Mouse (Mus musculus): ENCODE data around the gene Dolk. TPM values are rescaled to one million over a fixed set of nuclear protein-coding genes. Genes with fewer than 3 reads are reported as not detected.

The Dolk gene
- total and polyA plus RNA-seq, 3 experiments, result 18.5 to 21.7 TPM; not detected in 1

DNA sequence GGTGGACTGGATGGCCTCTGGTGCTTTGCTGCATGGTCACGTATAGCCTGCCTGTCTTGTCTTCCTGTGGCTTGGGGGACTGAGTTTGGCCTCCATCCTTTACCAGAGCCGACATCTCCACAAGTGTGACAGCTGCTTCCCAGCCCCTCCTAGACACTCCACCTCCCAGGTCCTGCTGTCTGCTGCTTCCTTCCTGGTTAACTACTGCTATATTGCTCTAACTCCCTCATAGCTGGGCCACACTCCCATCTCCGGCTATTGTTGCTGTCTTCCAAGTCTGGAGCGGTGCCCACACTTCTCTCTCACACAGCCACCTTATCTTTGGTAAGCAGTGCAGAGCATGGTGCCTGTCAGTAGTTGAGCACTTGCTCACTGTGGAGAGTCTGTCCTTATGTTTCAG, 46.4 kb downstream of the Dolk start:
- Histone ChIP-seq H3K4me1 (ENCODE audit: control insufficient read depth in 1 of 2, insufficient read depth in 2 of 2, low read length in 2 of 2) (peaks cover 9 to 20% of the 10 kb centered on the region in 2 experiments), H3K9ac (ENCODE audit: control insufficient read depth, low read depth, low read length, poor library complexity, severe bottlenecking) (no peak overlapping the region), H3K9me3 (replicated peaks; ENCODE audit: insufficient read depth, low read length) (no peaks in the 10 kb centered on the region), H3K79me2 (ENCODE audit: control insufficient read depth, insufficient read depth, low read length, poor library complexity) (peaks cover 17% of the 10 kb centered on the region), H3K36me3 (ENCODE audit: control insufficient read depth in 1 of 2, insufficient read depth in 2 of 2, low read length in 2 of 2) (peaks cover 5 to 11% of the 10 kb centered on the region in 2 experiments), H3K27ac (ENCODE audit: control insufficient read depth, low read depth, low read length) (0 out of 2 replicates have a peak overlapping the region, but pooled peaks have one; percentile 6), H3K4me3 (ENCODE audit: control insufficient read depth in 1 of 2, insufficient read depth in 1 of 2, low read depth in 2 of 2, low read length in 2 of 2) (no peak overlapping the region), H3K27me3 (ENCODE audit: control insufficient read depth in 1 of 2, insufficient read depth in 2 of 2, low read length in 2 of 2) (no peaks in the 10 kb centered on the region)
- peak; percentile 92 for DNase-seq (ENCODE audit: low read depth, low spot score)
- TF ChIP-seq MAZ (IDR thresholded peaks at IDR 0.05; ENCODE audit: low read depth, low read length) (0 out of 2 replicates have a peak, but pooled peaks have one; percentile 33), POLR2AphosphoS5 (IDR thresholded peaks at IDR 0.05; ENCODE audit: borderline replicate concordance, low read depth, low read length) (no peak), POLR2A (IDR thresholded peaks at IDR 0.05; ENCODE audit: control insufficient read depth in 1 of 2, insufficient read depth in 1 of 2, low read depth in 1 of 2, low read length in 2 of 2, poor library complexity in 1 of 2) (peak in 1 of 2 experiments; percentile 21; a peak in 1 of 4 replicates), TCF12 (IDR thresholded peaks at IDR 0.05; ENCODE audit: low read depth, low read length) (peak; percentile 65), MEF2A (IDR thresholded peaks at IDR 0.05; ENCODE audit: extremely low read depth, insufficient replicate concordance, low read depth, low read length, poor library complexity, severe bottlenecking) (no peak), MYB (IDR thresholded peaks at IDR 0.05; ENCODE audit: low read depth, low read length) (no peak), UBTF (IDR thresholded peaks at IDR 0.05; ENCODE audit: borderline replicate concordance, insufficient read depth, low read depth, low read length) (no peak), USF2 (IDR thresholded peaks at IDR 0.05; ENCODE audit: borderline replicate concordance in 1 of 2, insufficient read depth in 1 of 2, low read depth in 1 of 2, low read length in 2 of 2) (no peak), BHLHE40 (IDR thresholded peaks at IDR 0.05; ENCODE audit: borderline replicate concordance, low read depth, low read length) (no peak), POLR2AphosphoS2 (IDR thresholded peaks at IDR 0.05; ENCODE audit: low read length) (no peak), GATA1 (IDR thresholded peaks at IDR 0.05; ENCODE audit: low read depth, low read length) (peak; percentile 78), E2F4 (IDR thresholded peaks at IDR 0.05; ENCODE audit: borderline replicate concordance, low read depth, low read length) (no peak), ELF1 (IDR thresholded peaks at IDR 0.05; ENCODE audit: low read depth, low read length) (0 out of 2 replicates have a peak, but pooled peaks have one; percentile 11), MYC (IDR thresholded peaks at IDR 0.05; ENCODE audit: low read depth, low read length) (peak; percentile 79), NELFE (IDR thresholded peaks at IDR 0.05; ENCODE audit: low read depth, low read length) (peak; percentile 27; the same call in 1 of the 2 replicates), TBP (IDR thresholded peaks at IDR 0.05; ENCODE audit: low read depth, low read length) (peak; percentile 42; the same call in 1 of the 2 replicates), SIN3A (IDR thresholded peaks at IDR 0.05; ENCODE audit: low read length) (peak; percentile 92), CHD2 (IDR thresholded peaks at IDR 0.05; ENCODE audit: low read length) (no peak), RAD21 (IDR thresholded peaks at IDR 0.05; ENCODE audit: low read depth, low read length) (no peak; the same call in 1 of the 2 replicates), GABPA (IDR thresholded peaks at IDR 0.05; ENCODE audit: low read depth, low read length) (no peak), KAT2A (conservative IDR thresholded peaks at IDR 0.05; ENCODE audit: low read depth, low read length) (no peak), ZKSCAN1 (IDR thresholded peaks at IDR 0.05; ENCODE audit: low read depth, low read length) (no peak), ZMIZ1 (IDR thresholded peaks at IDR 0.05; ENCODE audit: low read depth, low read length) (no peak), ZC3H11A (IDR thresholded peaks at IDR 0.05; ENCODE audit: low read depth, low read length) (no peak), HCFC1 (IDR thresholded peaks at IDR 0.05; ENCODE audit: low read depth, low read length) (peak; percentile 60), MAX (IDR thresholded peaks at IDR 0.05; ENCODE audit: low read length) (peak; percentile 80), CTCF (IDR thresholded peaks at IDR 0.05 in 2 of 3, conservative IDR thresholded peaks at IDR 0.05 in 1 of 3; ENCODE audit: control insufficient read depth in 1 of 3, insufficient read depth in 1 of 3, low read depth in 2 of 3, low read length in 3 of 3, poor library complexity in 1 of 3, severe bottlenecking in 1 of 3) (no peak), ZNF384 (IDR thresholded peaks at IDR 0.05; ENCODE audit: low read depth, low read length) (no peak), MXI1 (IDR thresholded peaks at IDR 0.05; ENCODE audit: low read depth, low read length) (peak; percentile 93), NRF1 (IDR thresholded peaks at IDR 0.05; ENCODE audit: insufficient read depth, low read depth, low read length, poor library complexity, severe bottlenecking) (no peak), CHD1 (IDR thresholded peaks at IDR 0.05; ENCODE audit: low read depth, low read length) (no peak), TAL1 (IDR thresholded peaks at IDR 0.05; ENCODE audit: low read length) (peak; percentile 84), USF1 (IDR thresholded peaks at IDR 0.05; ENCODE audit: low read depth, low read length) (no peak), SMC3 (IDR thresholded peaks at IDR 0.05; ENCODE audit: low read depth, low read length) (no peak), JUND (IDR thresholded peaks at IDR 0.05; ENCODE audit: low read depth, low read length) (no peak), MAFK (IDR thresholded peaks at IDR 0.05; ENCODE audit: borderline replicate concordance, low read depth, low read length) (no peak), EP300 (IDR thresholded peaks at IDR 0.05; ENCODE audit: low read depth in 1 of 2, low read length in 2 of 2) (peak; percentile 68 to 70), RCOR1 (IDR thresholded peaks at IDR 0.05; ENCODE audit: low read depth, low read length) (peak; percentile 47; the same call in 1 of the 2 replicates)
